Mouse (Mus musculus) CH12.LX (cell line): ENCODE data around the gene Gm4869. TPM values are rescaled to one million over a fixed set of nuclear protein-coding genes. Genes with fewer than 3 reads are reported as not detected.

Experiments used
- DNase-seq: peaks from one replicate; pipeline ENCODE4 v3.0.0-alpha.2; 2013; ENCODE audit errors: extremely low read depth
- H3K27ac ChIP-seq: 2 replicates; pipeline ENCODE4 v1.5.1; 2012; ENCODE audit warnings: low read depth, mild to moderate bottlenecking, control low read depth, moderate library complexity; ENCODE audit not compliant: insufficient read depth
- H3K27me3 ChIP-seq: replicated peaks from 2 replicates; pipeline ENCODE3; 2012; ENCODE audit warnings: inconsistent platforms
- H3K36me3 ChIP-seq, 2 experiments: replicated peaks in 1 of 2; 2 replicates each; pipeline versions ENCODE3 to v1.6.1; 2012; ENCODE audit warnings: inconsistent platforms in 1 of 2, low read length in 1 of 2, mild to moderate bottlenecking in 1 of 2, mixed read lengths in 1 of 2, moderate library complexity in 1 of 2; ENCODE audit not compliant: control insufficient read depth in 1 of 2, insufficient read depth in 1 of 2
- H3K4me1 ChIP-seq, 2 experiments: 2 replicates each; pipeline ENCODE4 v1.6.1; 2012; ENCODE audit warnings: inconsistent platforms in 1 of 2, moderate library complexity in 1 of 2; ENCODE audit not compliant: insufficient read depth in 2 of 2, control insufficient read depth in 1 of 2
- H3K4me2 ChIP-seq: 2 replicates; pipeline ENCODE4 v1.6.1; 2012; ENCODE audit warnings: low read depth, mild to moderate bottlenecking, control low read depth; ENCODE audit not compliant: poor library complexity, insufficient read depth, severe bottlenecking
- H3K4me3 ChIP-seq, 3 experiments: fragments of 150-350 bp in 1 of 3; sonication (generic) in 1 of 3; replicated peaks in 1 of 3; 2 replicates each; pipeline versions ENCODE3 to v1.5.1; 2011 to 2012; ENCODE audit warnings: low read depth in 2 of 3, low read length in 2 of 3, mild to moderate bottlenecking in 2 of 3, moderate library complexity in 2 of 3, control low read depth in 1 of 3, improper control_type of control experiment in 1 of 3, inconsistent platforms in 1 of 3, mixed read lengths in 1 of 3; ENCODE audit not compliant: poor library complexity in 1 of 3
- H3K79me2 ChIP-seq: replicated peaks from 2 replicates; pipeline ENCODE4 v1.6.1; 2012; ENCODE audit warnings: mild to moderate bottlenecking, moderate library complexity; ENCODE audit not compliant: control insufficient read depth, poor library complexity, insufficient read depth, severe bottlenecking; ENCODE audit errors: extremely low read depth
- H3K9ac ChIP-seq: 2 replicates; pipeline ENCODE4 v1.6.1; 2012; ENCODE audit warnings: low read depth, mild to moderate bottlenecking, control low read depth, moderate library complexity; ENCODE audit not compliant: insufficient read depth
- H3K9me3 ChIP-seq: replicated peaks from 2 replicates; pipeline ENCODE3; 2012; ENCODE audit warnings: low read length, inconsistent platforms, mixed read lengths
- BHLHE40 ChIP-seq: IDR thresholded peaks from 2 replicates; pipeline ENCODE4 v1.6.1; 2011; ENCODE audit warnings: mild to moderate bottlenecking, low read depth, low read length, improper control_type of control experiment
- CHD1 ChIP-seq: IDR thresholded peaks from 2 replicates; pipeline ENCODE4 v1.6.1; 2012; ENCODE audit warnings: low read depth, low read length, improper control_type of control experiment, inconsistent platforms
- CHD2 ChIP-seq: IDR thresholded peaks from 2 replicates; pipeline ENCODE4 v1.6.1; 2011; ENCODE audit warnings: low read length, improper control_type of control experiment
- CTCF ChIP-seq, 2 experiments: IDR thresholded peaks in 1 of 2; conservative IDR thresholded peaks in 1 of 2; 2 replicates each; pipeline ENCODE4 v1.5.1; 2011 to 2012; ENCODE audit warnings: low read depth in 2 of 2, low read length in 2 of 2, improper control_type of control experiment in 1 of 2, inconsistent platforms in 1 of 2, mild to moderate bottlenecking in 1 of 2, moderate library complexity in 1 of 2
- E2F4 ChIP-seq: IDR thresholded peaks from 2 replicates; pipeline ENCODE4 v1.6.1; 2011; ENCODE audit warnings: low read depth, low read length, improper control_type of control experiment; ENCODE audit not compliant: insufficient replicate concordance
- ELF1 ChIP-seq: IDR thresholded peaks from 2 replicates; pipeline ENCODE4 v1.6.1; 2014; ENCODE audit warnings: low read depth, mild to moderate bottlenecking, inconsistent platforms, low read length, improper control_type of control experiment
- EP300 ChIP-seq: IDR thresholded peaks from 2 replicates; pipeline ENCODE4 v1.6.1; 2011; ENCODE audit warnings: low read length, improper control_type of control experiment
- ETS1 ChIP-seq: conservative IDR thresholded peaks from 2 replicates; pipeline ENCODE4 v1.6.1; 2012; ENCODE audit warnings: low read depth, mild to moderate bottlenecking, inconsistent platforms, low read length, improper control_type of control experiment, moderate library complexity
- GABPA ChIP-seq: IDR thresholded peaks from 2 replicates; pipeline ENCODE4 v1.6.1; 2012; ENCODE audit warnings: low read depth, low read length, improper control_type of control experiment, inconsistent platforms; ENCODE audit not compliant: insufficient replicate concordance
- HCFC1 ChIP-seq: IDR thresholded peaks from 2 replicates; pipeline ENCODE4 v1.6.1; 2012; ENCODE audit warnings: low read depth, mild to moderate bottlenecking, inconsistent platforms, low read length, improper control_type of control experiment
- IRF4 ChIP-seq: IDR thresholded peaks from 2 replicates; pipeline ENCODE4 v1.6.1; 2014; ENCODE audit warnings: low read depth, mild to moderate bottlenecking, inconsistent platforms, low read length, improper control_type of control experiment
- JUN ChIP-seq: IDR thresholded peaks from 2 replicates; pipeline ENCODE4 v1.6.1; 2011; ENCODE audit warnings: low read depth, mild to moderate bottlenecking, low read length, improper control_type of control experiment, moderate library complexity; ENCODE audit not compliant: insufficient read depth
- JUND ChIP-seq: conservative IDR thresholded peaks from 2 replicates; pipeline ENCODE4 v1.6.1; 2011; ENCODE audit warnings: low read depth, low read length, improper control_type of control experiment
- KAT2A ChIP-seq: IDR thresholded peaks from 2 replicates; pipeline ENCODE4 v1.6.1; 2012; ENCODE audit warnings: low read length, improper control_type of control experiment, inconsistent platforms; ENCODE audit not compliant: insufficient replicate concordance
- MAFK ChIP-seq: IDR thresholded peaks from 2 replicates; pipeline ENCODE4 v1.6.1; 2011; ENCODE audit warnings: low read length, improper control_type of control experiment; ENCODE audit not compliant: insufficient replicate concordance
- MAX ChIP-seq: IDR thresholded peaks from 2 replicates; pipeline ENCODE4 v1.6.1; 2011; ENCODE audit warnings: low read length, improper control_type of control experiment
- MAZ ChIP-seq: IDR thresholded peaks from 2 replicates; pipeline ENCODE4 v1.6.1; 2012; ENCODE audit warnings: low read depth, mild to moderate bottlenecking, inconsistent platforms, low read length, improper control_type of control experiment, moderate library complexity
- MEF2A ChIP-seq: IDR thresholded peaks from 2 replicates; pipeline ENCODE4 v1.6.1; 2014; ENCODE audit warnings: low read depth, mild to moderate bottlenecking, inconsistent platforms, low read length, improper control_type of control experiment, borderline replicate concordance
- MXI1 ChIP-seq: IDR thresholded peaks from 2 replicates; pipeline ENCODE4 v1.6.1; 2011; ENCODE audit warnings: mild to moderate bottlenecking, low read depth, low read length, improper control_type of control experiment
- MYC ChIP-seq: IDR thresholded peaks from 2 replicates; pipeline ENCODE4 v1.6.1; 2011; ENCODE audit warnings: low read depth, mild to moderate bottlenecking, improper control_type of control experiment, low read length
- NELFE ChIP-seq: IDR thresholded peaks from 2 replicates; pipeline ENCODE4 v1.6.1; 2011; ENCODE audit warnings: low read depth, low read length, improper control_type of control experiment
- NRF1 ChIP-seq: IDR thresholded peaks from 2 replicates; pipeline ENCODE4 v1.6.1; 2014; ENCODE audit warnings: low read depth, mild to moderate bottlenecking, inconsistent platforms, low read length, improper control_type of control experiment, moderate library complexity
- PAX5 ChIP-seq: IDR thresholded peaks from 2 replicates; pipeline ENCODE4 v1.6.1; 2012; ENCODE audit warnings: low read length, inconsistent platforms, mixed read lengths
- POLR2A ChIP-seq: IDR thresholded peaks from 2 replicates; pipeline ENCODE4 v1.6.1; 2011; ENCODE audit warnings: low read depth, mild to moderate bottlenecking, improper control_type of control experiment, low read length
- POLR2AphosphoS2 ChIP-seq: IDR thresholded peaks from 2 replicates; pipeline ENCODE4 v1.6.1; 2011; ENCODE audit warnings: low read depth, low read length, improper control_type of control experiment
- RAD21 ChIP-seq: IDR thresholded peaks from 2 replicates; pipeline ENCODE4 v1.6.1; 2011; ENCODE audit warnings: low read depth, mild to moderate bottlenecking, low read length, improper control_type of control experiment, moderate library complexity
- RCOR1 ChIP-seq: conservative IDR thresholded peaks from 2 replicates; pipeline ENCODE4 v1.6.1; 2012; ENCODE audit warnings: low read depth, mild to moderate bottlenecking, inconsistent platforms, low read length, improper control_type of control experiment
- SIN3A ChIP-seq: IDR thresholded peaks from 2 replicates; pipeline ENCODE4 v1.6.1; 2012; ENCODE audit warnings: low read length, improper control_type of control experiment, inconsistent platforms
- SMC3 ChIP-seq: IDR thresholded peaks from 2 replicates; pipeline ENCODE4 v1.6.1; 2011; ENCODE audit warnings: low read depth, low read length, improper control_type of control experiment
- TBP ChIP-seq: conservative IDR thresholded peaks from 2 replicates; pipeline ENCODE4 v1.6.1; 2011; ENCODE audit warnings: low read depth, low read length, improper control_type of control experiment
- TCF12 ChIP-seq: IDR thresholded peaks from 2 replicates; pipeline ENCODE4 v1.6.1; 2014; ENCODE audit warnings: low read depth, mild to moderate bottlenecking, inconsistent platforms, low read length, improper control_type of control experiment
- UBTF ChIP-seq: IDR thresholded peaks from 2 replicates; pipeline ENCODE4 v1.6.1; 2012; ENCODE audit warnings: low read depth, mild to moderate bottlenecking, inconsistent platforms, low read length, improper control_type of control experiment, moderate library complexity
- USF1 ChIP-seq: IDR thresholded peaks from 2 replicates; pipeline ENCODE4 v1.6.1; 2014; ENCODE audit warnings: low read depth, mild to moderate bottlenecking, inconsistent platforms, low read length, improper control_type of control experiment
- USF2 ChIP-seq: conservative IDR thresholded peaks from 2 replicates; pipeline ENCODE4 v1.6.1; 2011; ENCODE audit warnings: low read depth, low read length, improper control_type of control experiment
- ZC3H11A ChIP-seq: IDR thresholded peaks from 2 replicates; pipeline ENCODE4 v1.6.1; 2012; ENCODE audit warnings: low read depth, mild to moderate bottlenecking, inconsistent platforms, low read length, improper control_type of control experiment
- ZKSCAN1 ChIP-seq: IDR thresholded peaks from 2 replicates; pipeline ENCODE4 v1.6.1; 2012; ENCODE audit warnings: low read depth, inconsistent platforms, low read length, improper control_type of control experiment, borderline replicate concordance
- ZMIZ1 ChIP-seq: IDR thresholded peaks from 2 replicates; pipeline ENCODE4 v1.6.1; 2012; ENCODE audit warnings: low read depth, mild to moderate bottlenecking, inconsistent platforms, low read length, improper control_type of control experiment
- ZNF384 ChIP-seq: IDR thresholded peaks from 2 replicates; pipeline ENCODE4 v1.6.1; 2012; ENCODE audit warnings: low read depth, low read length, improper control_type of control experiment, inconsistent platforms
- dilution Hi-C: fragments of 300-500 bp; cut with MboI; formaldehyde crosslinking; loops from 2 replicates; pipeline ENCODE4 v1.14.3; 2020; ENCODE audit warnings: low sequenced_read_pairs; ENCODE audit not compliant: extremely low pct_unique_long_range_greater_than_20kb, extremely low pct_ligation_motif_present
- in situ Hi-C: fragments of 300-500 bp; cut with MboI; formaldehyde crosslinking; loops from 3 replicates; pipeline ENCODE4 v1.14.3; 2019; ENCODE audit warnings: low sequenced_read_pairs, low pct_ligation_motif_present, low pct_unique_long_range_greater_than_20kb, mixed read lengths
- polyA plus RNA-seq: library from polyadenylated mRNA; unstranded; fragments of >175 nt; gene quantifications from 2 replicates; pipeline ENCODE4 v1.2.1, GENCODE M21; 2012; ENCODE audit warnings: low read depth; ENCODE audit not compliant: insufficient read length
- total RNA-seq, 2 experiments: library from RNA; depleted of rRNA; stranded (reverse); fragments of 300-350 nt in 1 of 2; fragments of >200 nt in 1 of 2; gene quantifications; 2 replicates each; pipeline ENCODE4 v1.2.3; 2012 to 2014

Gm4869 gene
- total and polyA plus RNA-seq, 3 experiments, result not detected

- dilution Hi-C loops, result no loop called here
- H3K4me1 ChIP-seq, result peaks cover 31 to 36% of the 10 kb centered on the region in 2 experiments
- TF ChIP-seq CHD2 (no peak), UBTF (no peak), ZKSCAN1 (no peak), MYC (peak; percentile 83; the same call in 1 of the 2 replicates), ZC3H11A (no peak), ZMIZ1 (no peak), SMC3 (no peak), MEF2A (0 out of 2 replicates have a peak, but pooled peaks have one; percentile 42), CTCF (conservative IDR thresholded peaks at IDR 0.05 in 1 of 2, IDR thresholded peaks at IDR 0.05 in 1 of 2; ENCODE audit: low read depth in 2 of 2, low read length in 2 of 2) (no peak), NELFE (no peak), HCFC1 (no peak), IRF4 (peak; percentile 86), RCOR1 (no peak), POLR2A (peak; percentile 50; the same call in 1 of the 2 replicates), ETS1 (no peak), EP300 (peak; percentile 58), ZNF384 (no peak), MAZ (no peak), USF2 (no peak), TBP (no peak), GABPA (no peak), BHLHE40 (peak; percentile 49), USF1 (no peak), NRF1 (no peak), MAFK (no peak), POLR2AphosphoS2 (no peak), SIN3A (no peak), CHD1 (no peak), RAD21 (no peak), JUN (0 out of 2 replicates have a peak, but pooled peaks have one; percentile 35), MAX (peak; percentile 43; the same call in 1 of the 2 replicates), TCF12 (no peak), MXI1 (peak; percentile 82; the same call in 1 of the 2 replicates), PAX5 (no peak), ELF1 (no peak), E2F4 (peak; percentile 87; the same call in 1 of the 2 replicates), KAT2A (no peak), JUND (no peak; the same call in 1 of the 2 replicates)
- TF ChIP-seq, all 38 proteins: peak for 10
- H3K36me3 ChIP-seq, result peaks cover 0 to 2% of the 10 kb centered on the region in 2 experiments
- no peaks in the 10 kb centered on the region for H3K9me3 ChIP-seq
- peak overlapping the region; percentile 72 for H3K4me2 ChIP-seq
- DNase-seq, result peak; percentile 80
- H3K9ac ChIP-seq, result no peak overlapping the region
- peaks cover 2% of the 10 kb centered on the region for H3K27me3 ChIP-seq
- peak overlapping the region in 2 of 3 experiments; percentile 13 to 23 for H3K4me3 ChIP-seq
- peaks cover 11% of the 10 kb centered on the region; the same call in 1 of the 2 replicates for H3K79me2 ChIP-seq
- 0 out of 2 replicates have a peak overlapping the region, but pooled peaks have one; percentile 7 for H3K27ac ChIP-seq
- in situ Hi-C loops, result no loop called here
Observed at GRCm38 (mm10) chr5:140501982-140502836, 56.8 kb downstream of the Gm4869 start.
